Mouse (Mus musculus) liver, embryonic 16.5 days (tissue): ENCODE measurements around the gene Shkbp1. TPM values are rescaled to one million over a fixed set of nuclear protein-coding genes. Genes with fewer than 3 reads are reported as not detected.

Experiments
- polyA plus RNA-seq: library from polyadenylated mRNA; unstranded; fragments of >200 nt; fragmentation: Nextera tagmentation; extraction: Ambion mirVana; gene quantifications from 2 replicates; pipeline ENCODE4 v1.2.1, GENCODE M21; 2015

Shkbp1 gene
- polyA plus RNA-seq, 1 experiment from 2014 or later: 16.1 TPM

Other genes starting within 250 kb of the Shkbp1 start
- 2.0 and 3.0 TPM in 2 replicates for gene Cyp2f2, start 236.1 kb downstream of the Shkbp1 start, polyA plus RNA-seq
- gene Cyp2t4, start 202.3 kb downstream of the Shkbp1 start, polyA plus RNA-seq: not detected in 2 replicates
- 26.4 and 28.2 TPM in 2 replicates for gene Egln2, start 189.2 kb downstream of the Shkbp1 start, polyA plus RNA-seq
- gene Rab4b, start 177.1 kb downstream of the Shkbp1 start, polyA plus RNA-seq: 21.2 and 22.3 TPM in 2 replicates
- not detected in 2 replicates for gene Gm21983, start 174.9 kb downstream of the Shkbp1 start, polyA plus RNA-seq
- gene Mia, start 174.9 kb downstream of the Shkbp1 start, polyA plus RNA-seq: 0.74 and 0.76 TPM in 2 replicates
- 0.62 and 0.87 TPM in 2 replicates for gene BC024978, start 160.2 kb downstream of the Shkbp1 start, polyA plus RNA-seq
- gene Snrpa, start 159.7 kb downstream of the Shkbp1 start, polyA plus RNA-seq: 74.7 and 75.5 TPM in 2 replicates
- 1.6 and 2.0 TPM in 2 replicates for gene Itpkc, start 127.4 kb downstream of the Shkbp1 start, polyA plus RNA-seq
- gene Coq8b, start 123.0 kb downstream of the Shkbp1 start, polyA plus RNA-seq: 26.6 and 32.3 TPM in 2 replicates
- 1.2 and 1.9 TPM in 2 replicates for gene Numbl, start 97.6 kb downstream of the Shkbp1 start, polyA plus RNA-seq
- 5.2 and 7.6 TPM in 2 replicates for gene Ltbp4, start 18.3 kb downstream of the Shkbp1 start, polyA plus RNA-seq
- gene Gm20479, start 1.4 kb upstream of the Shkbp1 start, polyA plus RNA-seq: 0.23 and 0.44 TPM in 2 replicates
- gene Sptbn4, start 91.7 kb upstream of the Shkbp1 start, polyA plus RNA-seq: 0.02 and 0.06 TPM in 2 replicates
- gene Blvrb, start 92.0 kb upstream of the Shkbp1 start, polyA plus RNA-seq: 853 and 865 TPM in 2 replicates
- gene Sertad3, start 117.7 kb upstream of the Shkbp1 start, polyA plus RNA-seq: 35.5 and 37.6 TPM in 2 replicates
- gene Sertad1, start 130.9 kb upstream of the Shkbp1 start, polyA plus RNA-seq: 29.2 and 31.6 TPM in 2 replicates
- 0.74 and 0.81 TPM in 2 replicates for gene Prx, start 143.3 kb upstream of the Shkbp1 start, polyA plus RNA-seq
- gene Hipk4, start 167.2 kb upstream of the Shkbp1 start, polyA plus RNA-seq: 0.09 TPM in 1 of 2 replicates, not detected in the other
- 85.0 and 101 TPM in 2 replicates for gene Pld3, start 197.2 kb upstream of the Shkbp1 start, polyA plus RNA-seq
- gene 2310022A10Rik, start 197.2 kb upstream of the Shkbp1 start, polyA plus RNA-seq: 15.6 and 16.1 TPM in 2 replicates
- gene Akt2, start 235.5 kb upstream of the Shkbp1 start, polyA plus RNA-seq: 24.8 and 26.3 TPM in 2 replicates